Mouse (Mus musculus) G1E (cell line): Measurements from ENCODE around the gene L3mbtl4.

Source experiments
- CTCF ChIP-seq: IDR thresholded peaks from 2 replicates; pipeline ENCODE4 v1.5.1; 2012; ENCODE audit warnings: low read depth, low read length, inconsistent platforms, mixed read lengths
- GATA1 ChIP-seq: IDR thresholded peaks from 2 replicates; pipeline ENCODE4 v1.6.1; 2012; ENCODE audit warnings: borderline replicate concordance, low read length, inconsistent platforms, mixed read lengths
- GATA2 ChIP-seq: IDR thresholded peaks from 2 replicates; pipeline ENCODE4 v1.6.1; 2012; ENCODE audit warnings: low read depth, low read length, inconsistent platforms, borderline replicate concordance
- POLR2AphosphoS5 ChIP-seq: IDR thresholded peaks from 2 replicates; pipeline ENCODE4 v1.6.1; 2012; ENCODE audit warnings: low read depth, low read length, inconsistent platforms; ENCODE audit not compliant: insufficient replicate concordance

GRCm38 (mm10) chr17:68753112-68753511, 479.5 kb downstream of the L3mbtl4 start:
- TF ChIP-seq CTCF (no peak), GATA1 (no peak), POLR2AphosphoS5 (no peak), GATA2 (no peak)
